ENCODE assay signal across 8 mouse cellular contexts in genomic region chr13:62964640-62965311, GRCm38 (mm10). TPM values are rescaled to one million over a fixed set of nuclear protein-coding genes. Genes with fewer than 3 reads are reported as not detected.
DNase-seq lines count a peak whose midpoint lies in the region; ATAC-seq and TF ChIP-seq lines count a peak whose summit lies in the region.

Gene 2010111I01Rik (plus strand): TSS chr13:62964893.

- WGBS in forebrain, embryonic 10.5 days = under 1% methylated on average over 41 of the region's 41 CpGs
- WGBS in heart, embryonic 15.5 days = under 1% methylated on average over 41 of the region's 41 CpGs
- WGBS in liver, embryonic 14.5 days (ENCODE audit: insufficient replicate concordance) = under 1% methylated on average over 41 of the region's 41 CpGs
- under 1% methylated on average over 41 of the region's 41 CpGs for WGBS in neural tube, embryonic 11.5 days
- WGBS in stomach, postnatal 0 days = under 1% methylated on average over 41 of the region's 41 CpGs

- peaks cover 10% of the 10 kb centered on the region for H3K4me1 ChIP-seq in forebrain, embryonic 10.5 days
- H3K4me1 ChIP-seq in heart, embryonic 15.5 days (replicated peaks) = peaks cover 7% of the 10 kb centered on the region
- H3K4me1 ChIP-seq in liver, embryonic 14.5 days (replicated peaks; ENCODE audit: control insufficient read depth in 2 of 2, insufficient read depth in 2 of 2, low read length in 1 of 2) = peaks cover 4% of the 10 kb centered on the region in 2 experiments; a peak in 3 of 4 replicates
- H3K4me1 ChIP-seq in neural tube, embryonic 11.5 days (ENCODE audit: control insufficient read depth, insufficient read depth, low read length) = peaks cover 2% of the 10 kb centered on the region; the same call in 1 of the 2 replicates
- H3K4me1 ChIP-seq in stomach, postnatal 0 days (replicated peaks; ENCODE audit: control insufficient read depth, insufficient read depth) = no peaks in the 10 kb centered on the region

- no peak for TF ChIP-seq EP300 in liver, embryonic 14.5 days (IDR thresholded peaks at IDR 0.05; ENCODE audit: low read depth)
- TF ChIP-seq EP300 in stomach, postnatal 0 days (optimal IDR thresholded peaks at IDR 0.05) = no peak

- peak within 1 kb of the TSS; percentile 82 for H3K27ac ChIP-seq in forebrain, embryonic 10.5 days
- H3K27ac ChIP-seq in heart, embryonic 15.5 days = no peak within 1 kb of the TSS
- H3K27ac ChIP-seq in liver, embryonic 14.5 days = peak within 1 kb of the TSS; percentile 22; the same call in 1 of the 2 replicates
- no peak within 1 kb of the TSS for H3K27ac ChIP-seq in neural tube, embryonic 11.5 days (ENCODE audit: low read depth, low read length)
- H3K27ac ChIP-seq in stomach, postnatal 0 days (replicated peaks) = peak within 1 kb of the TSS; percentile 56; the same call in 1 of the 2 replicates

- H3K4me2 ChIP-seq in heart, embryonic 15.5 days = peak within 1 kb of the TSS; percentile 87
- H3K4me2 ChIP-seq in liver, embryonic 14.5 days (ENCODE audit: low read depth) = peak within 1 kb of the TSS; percentile 85
- peak within 1 kb of the TSS; percentile 74 for H3K4me2 ChIP-seq in neural tube, embryonic 11.5 days (ENCODE audit: low read depth)
- peak within 1 kb of the TSS; percentile 88 for H3K4me2 ChIP-seq in stomach, postnatal 0 days (replicated peaks; ENCODE audit: low read depth)

- TF ChIP-seq CTCF in liver, embryonic 14.5 days (IDR thresholded peaks at IDR 0.05; ENCODE audit: low read depth) = peak; percentile 62
- TF ChIP-seq CTCF in stomach, postnatal 0 days (IDR thresholded peaks at IDR 0.05; ENCODE audit: low read depth) = peak; percentile 64

- ATAC-seq in heart, embryonic 15.5 days (replicated peaks; ENCODE audit: insufficient number of reproducible peaks, insufficient read depth, low FRiP score, low read depth) = peak; percentile 91
- peak; percentile 94 for ATAC-seq in liver, embryonic 14.5 days (ENCODE audit: insufficient read depth)
- ATAC-seq in neural tube, embryonic 11.5 days (ENCODE audit: insufficient read depth, low FRiP score, low TSS enrichment) = peak; percentile 96
- ATAC-seq in stomach, postnatal 0 days (ENCODE audit: low FRiP score, low TSS enrichment) = peak; percentile 97

- peak within 1 kb of the TSS; percentile 65 for H3K9ac ChIP-seq in heart, embryonic 15.5 days
- peak within 1 kb of the TSS; percentile 79 for H3K9ac ChIP-seq in liver, embryonic 14.5 days (replicated peaks)
- H3K9ac ChIP-seq in neural tube, embryonic 11.5 days (ENCODE audit: low read length) = peak within 1 kb of the TSS; percentile 46
- peak within 1 kb of the TSS; percentile 69 for H3K9ac ChIP-seq in stomach, postnatal 0 days (ENCODE audit: low read length)

- peak within 1 kb of the TSS; percentile 70 for H3K4me3 ChIP-seq in forebrain, embryonic 10.5 days
- peak within 1 kb of the TSS; percentile 91 for H3K4me3 ChIP-seq in heart, embryonic 15.5 days
- H3K4me3 ChIP-seq in liver, embryonic 14.5 days (ENCODE audit: insufficient read depth in 1 of 2, low read depth in 2 of 2, low read length in 2 of 2) = peak within 1 kb of the TSS; percentile 86 to 90
- H3K4me3 ChIP-seq in neural tube, embryonic 11.5 days (ENCODE audit: low read depth, low read length) = peak within 1 kb of the TSS; percentile 60
- H3K4me3 ChIP-seq in stomach, postnatal 0 days (ENCODE audit: low read depth, low read length) = peak within 1 kb of the TSS; percentile 83

- no peaks in the 10 kb centered on the region for H3K9me3 ChIP-seq in forebrain, embryonic 10.5 days
- no peaks in the 10 kb centered on the region for H3K9me3 ChIP-seq in heart, embryonic 15.5 days (replicated peaks)
- H3K9me3 ChIP-seq in liver, embryonic 14.5 days (ENCODE audit: control insufficient read depth, low read length) = no peaks in the 10 kb centered on the region
- no peaks in the 10 kb centered on the region for H3K9me3 ChIP-seq in neural tube, embryonic 11.5 days (ENCODE audit: control insufficient read depth, low read length)
- H3K9me3 ChIP-seq in stomach, postnatal 0 days (ENCODE audit: control insufficient read depth, low read length) = no peaks in the 10 kb centered on the region

- H3K27me3 ChIP-seq in forebrain, embryonic 10.5 days (ENCODE audit: poor library complexity, severe bottlenecking) = no peaks in the 10 kb centered on the region
- H3K27me3 ChIP-seq in heart, embryonic 15.5 days = no peaks in the 10 kb centered on the region
- no peaks in the 10 kb centered on the region for H3K27me3 ChIP-seq in liver, embryonic 14.5 days (ENCODE audit: control insufficient read depth, insufficient read depth, low read length)
- no peaks in the 10 kb centered on the region for H3K27me3 ChIP-seq in neural tube, embryonic 11.5 days (ENCODE audit: control insufficient read depth, insufficient read depth, low read length)
- H3K27me3 ChIP-seq in stomach, postnatal 0 days (ENCODE audit: control insufficient read depth, insufficient read depth, low read length) = no peaks in the 10 kb centered on the region

- peak; percentile 97 to 99 for DNase-seq in CD8-positive naive resting alpha-beta T cell, adult 2 months (ENCODE audit: low read depth in 2 of 2, low spot score in 2 of 2)
- peak; percentile 94 for DNase-seq in c-Kit-positive CD71-negative TER-119-negative erythroid progenitor cells, embryonic 14.5 days (ENCODE audit: low read depth)
- DNase-seq in forebrain, embryonic 10.5 days (ENCODE audit: extremely low spot score, low spot score) = peak; percentile 97
- DNase-seq in kidney, postnatal 25 days = peak; percentile 98 to 99
- peak; percentile 90 to 92 (median 91) for DNase-seq in liver, embryonic 14.5 days (ENCODE audit: low read depth in 3 of 3, low spot score in 3 of 3)
- DNase-seq in neural tube, embryonic 11.5 days (ENCODE audit: low spot score) = peak; percentile 96
- DNase-seq in stomach, postnatal 0 days (ENCODE audit: low spot score) = peak; percentile 98

- H3K36me3 ChIP-seq in forebrain, embryonic 10.5 days (replicated peaks) = no peaks in the 10 kb centered on the region; the same call in 1 of the 2 replicates
- no peaks in the 10 kb centered on the region for H3K36me3 ChIP-seq in heart, embryonic 15.5 days
- H3K36me3 ChIP-seq in liver, embryonic 14.5 days (replicated peaks; ENCODE audit: control insufficient read depth, insufficient read depth, low read depth) = no peaks in the 10 kb centered on the region
- no peaks in the 10 kb centered on the region for H3K36me3 ChIP-seq in neural tube, embryonic 11.5 days (ENCODE audit: control insufficient read depth, insufficient read depth, low read length)
- no peaks in the 10 kb centered on the region for H3K36me3 ChIP-seq in stomach, postnatal 0 days (ENCODE audit: control insufficient read depth, insufficient read depth, low read length)

RNA-seq across cellular contexts. Expression of gene 2010111I01Rik, which starts in this region (rescaled TPM):
- 43.9 and 45.6 TPM in 2 replicates for polyA plus RNA-seq in forebrain, embryonic 10.5 days (2016; fragmentation: Nextera tagmentation; extraction: Ambion mirVana)
- polyA plus RNA-seq in heart, embryonic 15.5 days (2015; fragmentation: Nextera tagmentation; extraction: Ambion mirVana) = 59.9 and 72.2 TPM in 2 replicates
- polyA plus RNA-seq in liver, embryonic 14.5 days (2012; rRNA removed) = 7.7 and 10.7 TPM in 2 replicates
- polyA plus RNA-seq in liver, embryonic 14.5 days (2014; fragmentation: Nextera tagmentation; extraction: Ambion mirVana) = 13.6 and 15.7 TPM in 2 replicates
- 79.9 and 80.8 TPM in 2 replicates for polyA plus RNA-seq in neural tube, embryonic 11.5 days (2014; fragmentation: Nextera tagmentation; extraction: Ambion mirVana)
- polyA plus RNA-seq in stomach, postnatal 0 days (2015; fragmentation: Nextera tagmentation; extraction: Ambion mirVana) = 101 TPM in 2 replicates

Comparison
In these comparisons a context has a peak if more than half of its experiments do, and no peak if none do; other contexts are left out.
1. H3K27ac ChIP-seq: peak in forebrain, embryonic 10.5 days (single experiment), liver, embryonic 14.5 days (single experiment) and stomach, postnatal 0 days (single experiment); none in heart, embryonic 15.5 days (single experiment) and neural tube, embryonic 11.5 days (single experiment).
2. Peak in every context shown above with its lines, with median percentiles within 50 percentile points of each other: DNase-seq, H3K4me3 ChIP-seq, ATAC-seq, H3K4me2 ChIP-seq and H3K9ac ChIP-seq.